Mouse (Mus musculus): Measurements from ENCODE around the gene Slc35f6. TPM values are rescaled to one million over a fixed set of nuclear protein-coding genes. Genes with fewer than 3 reads are reported as not detected.
"Not testable (repeated sequence)": the region's sequence is repeated elsewhere in the genome, so short reads cannot be mapped to it uniquely, and the experiment has no call there.

Slc35f6 gene
- polyA plus RNA-seq, 1 experiment = 36.9 TPM

- Histone ChIP-seq H3K4me3 (ENCODE audit: insufficient read depth, low read length) (no peak overlapping the region), H3K4me1 (ENCODE audit: control insufficient read depth, insufficient read depth, low read length) (no peaks in the 10 kb centered on the region), H3K27ac (ENCODE audit: insufficient read depth, low read length) (no peak overlapping the region)
- no peak for TF ChIP-seq POLR2A (IDR thresholded peaks at IDR 0.05; ENCODE audit: low read depth, low read length)
- no peak for TF ChIP-seq CTCF (IDR thresholded peaks at IDR 0.05; ENCODE audit: borderline replicate concordance, insufficient read depth, low read length)
Observed at GRCm38 (mm10) chr5:30678722-30679296, 31.1 kb downstream of the Slc35f6 start.

- no peak for TF ChIP-seq CTCF (IDR thresholded peaks at IDR 0.05; ENCODE audit: borderline replicate concordance, insufficient read depth, low read length)
- TF ChIP-seq POLR2A (IDR thresholded peaks at IDR 0.05; ENCODE audit: low read depth, low read length) = no peak
- Histone ChIP-seq H3K27ac (ENCODE audit: insufficient read depth, low read length) (no peak overlapping the region), H3K4me1 (ENCODE audit: control insufficient read depth, insufficient read depth, low read length) (no peaks in the 10 kb centered on the region), H3K4me3 (ENCODE audit: insufficient read depth, low read length) (no peak overlapping the region)
Observed at GRCm38 (mm10) chr5:30679593-30679992, 31.9 kb downstream of the Slc35f6 start.

GRCm38 (mm10) chr5:30681970-30682369 is 34.2 kb downstream of the Slc35f6 start:
- Histone ChIP-seq H3K27ac (ENCODE audit: insufficient read depth, low read length) (no peak overlapping the region), H3K4me3 (ENCODE audit: insufficient read depth, low read length) (no peak overlapping the region), H3K4me1 (ENCODE audit: control insufficient read depth, insufficient read depth, low read length) (no peaks in the 10 kb centered on the region)
- TF ChIP-seq CTCF (IDR thresholded peaks at IDR 0.05; ENCODE audit: borderline replicate concordance, insufficient read depth, low read length) (no peak), POLR2A (IDR thresholded peaks at IDR 0.05; ENCODE audit: low read depth, low read length) (no peak)

- Histone ChIP-seq H3K4me3 (ENCODE audit: insufficient read depth, low read length) (no peak overlapping the region), H3K27ac (ENCODE audit: insufficient read depth, low read length) (no peak overlapping the region), H3K4me1 (ENCODE audit: control insufficient read depth, insufficient read depth, low read length) (no peaks in the 10 kb centered on the region)
- TF ChIP-seq POLR2A (IDR thresholded peaks at IDR 0.05; ENCODE audit: low read depth, low read length) (no peak), CTCF (IDR thresholded peaks at IDR 0.05; ENCODE audit: borderline replicate concordance, insufficient read depth, low read length) (peak; percentile 35; the same call in 1 of the 2 replicates)
Observed at GRCm38 (mm10) chr5:30682967-30683600, 35.4 kb downstream of the Slc35f6 start.

GRCm38 (mm10) chr5:30683993-30684392 is 36.3 kb downstream of the Slc35f6 start:
- TF ChIP-seq CTCF (IDR thresholded peaks at IDR 0.05; ENCODE audit: borderline replicate concordance, insufficient read depth, low read length) = no peak
- no peak for TF ChIP-seq POLR2A (IDR thresholded peaks at IDR 0.05; ENCODE audit: low read depth, low read length)
- Histone ChIP-seq H3K27ac (ENCODE audit: insufficient read depth, low read length) (no peak overlapping the region), H3K4me3 (ENCODE audit: insufficient read depth, low read length) (no peak overlapping the region), H3K4me1 (ENCODE audit: control insufficient read depth, insufficient read depth, low read length) (no peaks in the 10 kb centered on the region)

- no peak overlapping the region for H3K27ac ChIP-seq (ENCODE audit: insufficient read depth, low read length)
- no peak overlapping the region for H3K4me3 ChIP-seq (ENCODE audit: insufficient read depth, low read length)
- no peaks in the 10 kb centered on the region for H3K4me1 ChIP-seq (ENCODE audit: control insufficient read depth, insufficient read depth, low read length)
- TF ChIP-seq CTCF (IDR thresholded peaks at IDR 0.05; ENCODE audit: borderline replicate concordance, insufficient read depth, low read length) (peak; percentile 39; the same call in 1 of the 2 replicates), POLR2A (IDR thresholded peaks at IDR 0.05; ENCODE audit: low read depth, low read length) (no peak)
Observed at GRCm38 (mm10) chr5:30686781-30687180, 39.0 kb downstream of the Slc35f6 start.

- H3K27ac ChIP-seq (ENCODE audit: insufficient read depth, low read length) = no peak overlapping the region
- TF ChIP-seq CTCF (IDR thresholded peaks at IDR 0.05; ENCODE audit: borderline replicate concordance, insufficient read depth, low read length) = no peak
- no peak for TF ChIP-seq POLR2A (IDR thresholded peaks at IDR 0.05; ENCODE audit: low read depth, low read length)
- no peak overlapping the region for H3K4me3 ChIP-seq (ENCODE audit: insufficient read depth, low read length)
- no peaks in the 10 kb centered on the region for H3K4me1 ChIP-seq (ENCODE audit: control insufficient read depth, insufficient read depth, low read length)
Observed at GRCm38 (mm10) chr5:30700361-30701000, 52.7 kb downstream of the Slc35f6 start.

GRCm38 (mm10) chr5:30701373-30701772 is 53.6 kb downstream of the Slc35f6 start:
- not testable (repeated sequence) for H3K4me1 ChIP-seq (ENCODE audit: control insufficient read depth, insufficient read depth, low read length); H3K27ac ChIP-seq (ENCODE audit: insufficient read depth, low read length); H3K4me3 ChIP-seq (ENCODE audit: insufficient read depth, low read length)

- no peak overlapping the region for H3K4me3 ChIP-seq (ENCODE audit: insufficient read depth, low read length)
- TF ChIP-seq CTCF (IDR thresholded peaks at IDR 0.05; ENCODE audit: borderline replicate concordance, insufficient read depth, low read length) (no peak), POLR2A (IDR thresholded peaks at IDR 0.05; ENCODE audit: low read depth, low read length) (no peak)
- H3K27ac ChIP-seq (ENCODE audit: insufficient read depth, low read length) = no peak overlapping the region
- H3K4me1 ChIP-seq (ENCODE audit: control insufficient read depth, insufficient read depth, low read length) = no peaks in the 10 kb centered on the region
Observed at GRCm38 (mm10) chr5:30701866-30702265, 54.1 kb downstream of the Slc35f6 start.

Other genes starting within 250 kb of the Slc35f6 start
- gene Otof, start 186.0 kb upstream of the Slc35f6 start, polyA plus RNA-seq (2011; ENCODE audit: insufficient read length, low read depth, missing spikeins) = not detected in 2 replicates
- not detected in 2 replicates for gene 1700001C02Rik, start 181.9 kb upstream of the Slc35f6 start, polyA plus RNA-seq (2011; ENCODE audit: insufficient read length, low read depth, missing spikeins)
- gene Cib4, start 102.1 kb upstream of the Slc35f6 start, polyA plus RNA-seq (2011; ENCODE audit: insufficient read length, low read depth, missing spikeins) = not detected in 2 replicates
- 1.3 and 1.6 TPM in 2 replicates for gene Kcnk3, start 59.8 kb upstream of the Slc35f6 start, polyA plus RNA-seq (2011; ENCODE audit: insufficient read length, low read depth, missing spikeins)
- gene Cenpa, start 18.8 kb downstream of the Slc35f6 start, polyA plus RNA-seq (2011; ENCODE audit: insufficient read length, low read depth, missing spikeins) = 37.9 and 59.8 TPM in 2 replicates
- gene Dpysl5, start 63.6 kb downstream of the Slc35f6 start, polyA plus RNA-seq (2011; ENCODE audit: insufficient read length, low read depth, missing spikeins) = 0.13 TPM in 1 of 2 replicates, not detected in the other
- gene Mapre3, start 166.7 kb downstream of the Slc35f6 start, polyA plus RNA-seq (2011; ENCODE audit: insufficient read length, low read depth, missing spikeins) = 24.3 and 26.8 TPM in 2 replicates
- 102 and 122 TPM in 2 replicates for gene Tmem214, start 220.1 kb downstream of the Slc35f6 start, polyA plus RNA-seq (2011; ENCODE audit: insufficient read length, low read depth, missing spikeins)
- 7.2 and 17.0 TPM in 2 replicates for gene Agbl5, start 240.8 kb downstream of the Slc35f6 start, polyA plus RNA-seq (2011; ENCODE audit: insufficient read length, low read depth, missing spikeins)

Measured in embryonic fibroblast, embryonic 13.5 days (primary cell).